Mouse (Mus musculus) spleen, adult 2 months (tissue): ENCODE results near the gene Tmem176a. TPM values are rescaled to one million over a fixed set of nuclear protein-coding genes. Genes with fewer than 3 reads are reported as not detected.

Experiments used
- DNase-seq, 2 experiments: peaks; one replicate each; pipeline versions ENCODE4 v3.0.0 to v3.0.0-alpha.2; 2012 to 2021; ENCODE audit warnings: low spot score in 2 of 2, low read depth in 1 of 2
- H3K27ac ChIP-seq: fragments of 200-500 bp; 2 replicates; pipeline ENCODE4 v1.5.1; 2012; ENCODE audit warnings: low read length, inconsistent platforms; ENCODE audit not compliant: insufficient read depth
- H3K27me3 ChIP-seq: fragments of 200-500 bp; 2 replicates; pipeline ENCODE4 v1.6.1; 2012; ENCODE audit warnings: mild to moderate bottlenecking, moderate library complexity, low read length, inconsistent platforms; ENCODE audit not compliant: control insufficient read depth, insufficient read depth
- H3K36me3 ChIP-seq: fragments of 200-500 bp; 2 replicates; pipeline ENCODE4 v1.6.1; 2012; ENCODE audit warnings: mild to moderate bottlenecking, low read length, inconsistent platforms; ENCODE audit not compliant: control insufficient read depth, insufficient read depth
- H3K4me1 ChIP-seq: fragments of 200-500 bp; 2 replicates; pipeline ENCODE4 v1.6.1; 2011; ENCODE audit warnings: inconsistent platforms; ENCODE audit not compliant: control insufficient read depth, insufficient read depth, insufficient read length
- H3K4me3 ChIP-seq: fragments of 200-500 bp; 2 replicates; pipeline ENCODE4 v1.5.1; 2011; ENCODE audit warnings: mild to moderate bottlenecking, inconsistent platforms; ENCODE audit not compliant: insufficient read depth, insufficient read length; ENCODE audit errors: extremely low read depth
- CTCF ChIP-seq: fragments of 200-500 bp; IDR thresholded peaks from 2 replicates; pipeline ENCODE4 v1.5.1; 2011; ENCODE audit warnings: mild to moderate bottlenecking, inconsistent platforms; ENCODE audit not compliant: insufficient read depth, insufficient read length, insufficient replicate concordance; ENCODE audit errors: extremely low read depth
- POLR2A ChIP-seq: fragments of 200-500 bp; IDR thresholded peaks from 2 replicates; pipeline ENCODE4 v1.6.1; 2011; ENCODE audit warnings: low read depth, low read length, inconsistent platforms
- WGBS: fragments of 180-500 bp; shearing (Covaris S2); methylation state at CpG from one replicate; pipeline ENCODE4 v1.1.7; 2018; 5-methylcytosine and 5-hydroxymethylcytosine counted together
- polyA plus RNA-seq: library from polyadenylated mRNA; depleted of rRNA; stranded (reverse); fragments of >200 nt; gene quantifications from 2 replicates; pipeline ENCODE4 v1.2.3, GENCODE M21; 2012; rRNA removed

Gene Tmem176a
- polyA plus RNA-seq, 1 experiment = 95.2 TPM

DNA sequence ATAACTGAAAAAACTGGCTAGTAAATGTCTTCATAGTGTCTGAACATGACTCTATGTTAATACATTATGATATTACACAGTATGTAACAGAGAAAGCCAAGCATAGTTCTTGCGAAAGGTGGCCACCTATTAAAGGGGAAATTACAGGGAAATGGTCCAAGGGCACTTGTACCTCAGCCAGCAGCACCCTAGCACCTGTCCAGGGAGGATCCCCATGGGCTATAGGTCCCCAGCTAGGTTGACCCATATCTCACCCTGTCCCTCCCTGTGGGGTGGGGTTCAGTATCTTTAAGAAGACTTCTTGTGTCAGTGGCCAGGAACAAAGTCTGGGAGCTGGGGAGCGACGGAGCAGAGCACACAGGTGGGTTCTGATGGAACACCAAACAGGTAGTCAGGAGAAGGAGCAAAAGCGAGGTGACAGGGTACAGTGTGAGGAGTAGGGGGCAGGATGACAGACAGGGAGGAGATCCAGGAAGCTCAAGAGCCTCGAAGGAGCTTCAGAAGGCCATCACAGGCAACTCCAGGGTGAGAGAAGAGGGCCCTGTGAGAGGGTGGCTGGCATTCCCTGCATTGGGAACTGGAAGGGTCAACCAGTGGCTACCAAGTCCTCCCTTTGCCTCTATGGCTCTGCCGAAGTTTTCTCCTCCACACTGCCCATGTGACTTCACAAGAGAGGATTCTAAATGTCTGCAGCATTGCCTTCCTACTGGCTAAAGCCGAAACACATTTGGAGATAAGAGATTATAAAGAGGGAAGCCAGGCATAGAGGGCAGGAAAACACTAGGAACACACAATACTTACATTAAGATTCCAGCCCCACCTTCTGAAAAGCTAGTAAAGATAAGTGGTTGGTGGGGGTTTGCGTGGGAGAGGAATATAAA is 54.5 kb downstream of the Tmem176a start:
- no peak overlapping the region for H3K4me3 ChIP-seq
- no peaks in the 10 kb centered on the region for H3K36me3 ChIP-seq
- no peak overlapping the region for H3K27ac ChIP-seq
- no peaks in the 10 kb centered on the region for H3K27me3 ChIP-seq
- TF ChIP-seq POLR2A = no peak
- no peak for TF ChIP-seq CTCF
- no peaks in the 10 kb centered on the region for H3K4me1 ChIP-seq
- 85% methylated on average over 8 of the region's 8 CpGs for WGBS
- no peak for DNase-seq

DNA sequence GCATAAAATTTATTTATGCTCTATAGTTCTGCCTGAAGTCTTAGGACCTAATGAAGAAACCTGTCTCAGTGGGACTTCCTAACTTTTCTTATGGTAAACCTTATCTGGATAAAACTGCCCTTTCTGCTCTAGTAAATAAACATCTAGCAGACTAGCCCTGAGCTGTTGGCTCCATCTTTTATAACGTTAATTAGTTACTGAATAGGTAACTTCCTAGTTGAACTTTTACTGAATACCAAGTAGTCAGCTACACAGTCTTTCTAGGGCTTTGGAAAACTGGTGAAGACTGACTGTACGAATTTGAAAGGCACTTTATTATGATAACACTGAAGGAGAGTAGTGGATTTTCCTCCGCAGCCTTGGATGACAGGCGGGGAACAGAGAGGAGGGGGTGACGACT is 55.2 kb downstream of the Tmem176a start:
- H3K27me3 ChIP-seq = no peaks in the 10 kb centered on the region
- no peak overlapping the region for H3K4me3 ChIP-seq
- H3K36me3 ChIP-seq = no peaks in the 10 kb centered on the region
- no peaks in the 10 kb centered on the region for H3K4me1 ChIP-seq
- DNase-seq = no peak
- no peak overlapping the region for H3K27ac ChIP-seq
- WGBS = 88% methylated on average over 5 of the region's 5 CpGs
- TF ChIP-seq CTCF = no peak
- TF ChIP-seq POLR2A = no peak

Other genes starting within 250 kb of the Tmem176a start
- 12.4 and 15.8 TPM in 2 replicates for gene Repin1, start 247.0 kb upstream of the Tmem176a start, polyA plus RNA-seq
- not detected in 2 replicates for gene Gm44965, start 247.0 kb upstream of the Tmem176a start, polyA plus RNA-seq
- gene Zfp775, start 238.9 kb upstream of the Tmem176a start, polyA plus RNA-seq = 3.6 and 5.3 TPM in 2 replicates
- 0.70 and 0.77 TPM in 2 replicates for gene AI854703, start 214.2 kb upstream of the Tmem176a start, polyA plus RNA-seq
- 20.1 and 22.2 TPM in 2 replicates for gene Gimap8, start 193.7 kb upstream of the Tmem176a start, polyA plus RNA-seq
- 9.9 and 10.4 TPM in 2 replicates for gene Gimap9, start 164.8 kb upstream of the Tmem176a start, polyA plus RNA-seq
- 66.3 and 73.5 TPM in 2 replicates for gene Gimap4, start 156.4 kb upstream of the Tmem176a start, polyA plus RNA-seq
- 50.8 and 54.3 TPM in 2 replicates for gene Gimap6, start 132.7 kb upstream of the Tmem176a start, polyA plus RNA-seq
- gene Gm28053, start 122.3 kb upstream of the Tmem176a start, polyA plus RNA-seq = 0.43 and 0.82 TPM in 2 replicates
- 9.5 and 11.6 TPM in 2 replicates for gene Gimap7, start 122.3 kb upstream of the Tmem176a start, polyA plus RNA-seq
- gene Gimap1, start 101.9 kb upstream of the Tmem176a start, polyA plus RNA-seq = 94.4 and 103 TPM in 2 replicates
- 74.0 and 90.0 TPM in 2 replicates for gene Gimap5, start 94.7 kb upstream of the Tmem176a start, polyA plus RNA-seq
- 140 and 150 TPM in 2 replicates for gene Gimap3, start 70.1 kb upstream of the Tmem176a start, polyA plus RNA-seq
- 199 TPM in 2 replicates for gene Tmem176b, start 577 bp downstream of the Tmem176a start, polyA plus RNA-seq
- gene Aoc1, start 32.0 kb downstream of the Tmem176a start, polyA plus RNA-seq = 0.77 and 1.1 TPM in 2 replicates
- gene 1600015I10Rik, start 89.0 kb downstream of the Tmem176a start, polyA plus RNA-seq = not detected in 2 replicates
- gene Doxl2, start 134.0 kb downstream of the Tmem176a start, polyA plus RNA-seq = 0.02 TPM in 1 of 2 replicates, not detected in the other
- not detected in 2 replicates for gene Svs1, start 145.9 kb downstream of the Tmem176a start, polyA plus RNA-seq
- 1.3 and 3.8 TPM in 2 replicates for gene Gpnmb, start 195.6 kb downstream of the Tmem176a start, polyA plus RNA-seq
- 9.9 and 12.2 TPM in 2 replicates for gene Malsu1, start 232.9 kb downstream of the Tmem176a start, polyA plus RNA-seq